Mouse (Mus musculus): ENCODE measurements around the gene Gnat3.

Gnat3 gene

GRCm38 (mm10) chr5:17990618-17991017, 28.3 kb downstream of the Gnat3 start:
- no peaks in the 10 kb centered on the region for H3K9me3 ChIP-seq (ENCODE audit: low read length)
- H3K36me3 ChIP-seq (ENCODE audit: insufficient read depth, low read length), result no peaks in the 10 kb centered on the region
- H3K4me1 ChIP-seq (replicated peaks; ENCODE audit: low read depth, low read length), result no peaks in the 10 kb centered on the region
- no peak for TF ChIP-seq POU5F1 (IDR thresholded peaks at IDR 0.05; ENCODE audit: borderline replicate concordance, low read length)
- TF ChIP-seq CTCF (conservative IDR thresholded peaks at IDR 0.05; ENCODE audit: low read length), result no peak
- no peak for TF ChIP-seq NANOG (IDR thresholded peaks at IDR 0.05; ENCODE audit: borderline replicate concordance, low read length)
- no peak overlapping the region for H3K4me3 ChIP-seq (replicated peaks; ENCODE audit: low read length)
- H3K27me3 ChIP-seq (ENCODE audit: insufficient read depth, low read length), result no peaks in the 10 kb centered on the region

GRCm38 (mm10) chr5:17999570-17999969, 37.2 kb downstream of the Gnat3 start:
- no peaks in the 10 kb centered on the region for H3K36me3 ChIP-seq (ENCODE audit: insufficient read depth, low read length)
- no peaks in the 10 kb centered on the region for H3K27me3 ChIP-seq (ENCODE audit: insufficient read depth, low read length)
- H3K9me3 ChIP-seq (ENCODE audit: low read length), result no peaks in the 10 kb centered on the region
- H3K4me1 ChIP-seq (replicated peaks; ENCODE audit: low read depth, low read length), result no peaks in the 10 kb centered on the region
- no peak for TF ChIP-seq POU5F1 (IDR thresholded peaks at IDR 0.05; ENCODE audit: borderline replicate concordance, low read length)
- no peak for TF ChIP-seq CTCF (conservative IDR thresholded peaks at IDR 0.05; ENCODE audit: low read length)
- no peak overlapping the region for H3K4me3 ChIP-seq (replicated peaks; ENCODE audit: low read length)

GRCm38 (mm10) chr5:18000185-18000584, 37.8 kb downstream of the Gnat3 start:
- Histone ChIP-seq H3K4me1 (replicated peaks; ENCODE audit: low read depth, low read length) (no peaks in the 10 kb centered on the region), H3K36me3 (ENCODE audit: insufficient read depth, low read length) (no peaks in the 10 kb centered on the region), H3K4me3 (replicated peaks; ENCODE audit: low read length) (no peak overlapping the region), H3K9me3 (ENCODE audit: low read length) (0 out of 2 replicates have a peak, but pooled peaks cover 3% of the 10 kb centered on the region), H3K27me3 (ENCODE audit: insufficient read depth, low read length) (no peaks in the 10 kb centered on the region)
- TF ChIP-seq POU5F1 (IDR thresholded peaks at IDR 0.05; ENCODE audit: borderline replicate concordance, low read length) (no peak), NANOG (IDR thresholded peaks at IDR 0.05; ENCODE audit: borderline replicate concordance, low read length) (no peak), CTCF (conservative IDR thresholded peaks at IDR 0.05; ENCODE audit: low read length) (no peak)

GRCm38 (mm10) chr5:18001646-18002045, 39.3 kb downstream of the Gnat3 start:
- H3K27me3 ChIP-seq (ENCODE audit: insufficient read depth, low read length), result no peaks in the 10 kb centered on the region
- no peaks in the 10 kb centered on the region for H3K4me1 ChIP-seq (replicated peaks; ENCODE audit: low read depth, low read length)
- 0 out of 2 replicates have a peak, but pooled peaks cover 6% of the 10 kb centered on the region for H3K9me3 ChIP-seq (ENCODE audit: low read length)
- H3K36me3 ChIP-seq (ENCODE audit: insufficient read depth, low read length), result no peaks in the 10 kb centered on the region
- no peak overlapping the region for H3K4me3 ChIP-seq (replicated peaks; ENCODE audit: low read length)
- no peak for TF ChIP-seq POU5F1 (IDR thresholded peaks at IDR 0.05; ENCODE audit: borderline replicate concordance, low read length)

GRCm38 (mm10) chr5:18003675-18004074, 41.3 kb downstream of the Gnat3 start:
- Histone ChIP-seq H3K4me3 (replicated peaks; ENCODE audit: low read length) (no peak overlapping the region), H3K27me3 (ENCODE audit: insufficient read depth, low read length) (no peaks in the 10 kb centered on the region), H3K9me3 (ENCODE audit: low read length) (0 out of 2 replicates have a peak, but pooled peaks cover 6% of the 10 kb centered on the region), H3K36me3 (ENCODE audit: insufficient read depth, low read length) (no peaks in the 10 kb centered on the region), H3K4me1 (replicated peaks; ENCODE audit: low read depth, low read length) (no peaks in the 10 kb centered on the region)
- TF ChIP-seq NANOG (IDR thresholded peaks at IDR 0.05; ENCODE audit: borderline replicate concordance, low read length) (no peak), CTCF (conservative IDR thresholded peaks at IDR 0.05; ENCODE audit: low read length) (no peak), POU5F1 (IDR thresholded peaks at IDR 0.05; ENCODE audit: borderline replicate concordance, low read length) (no peak)

- H3K4me3 ChIP-seq (replicated peaks; ENCODE audit: low read length), result no peak overlapping the region
- H3K4me1 ChIP-seq (replicated peaks; ENCODE audit: low read depth, low read length), result no peaks in the 10 kb centered on the region
- no peaks in the 10 kb centered on the region for H3K36me3 ChIP-seq (ENCODE audit: insufficient read depth, low read length)
- 0 out of 2 replicates have a peak, but pooled peaks cover 6% of the 10 kb centered on the region for H3K9me3 ChIP-seq (ENCODE audit: low read length)
- no peaks in the 10 kb centered on the region for H3K27me3 ChIP-seq (ENCODE audit: insufficient read depth, low read length)
- TF ChIP-seq CTCF (conservative IDR thresholded peaks at IDR 0.05; ENCODE audit: low read length) (no peak), NANOG (IDR thresholded peaks at IDR 0.05; ENCODE audit: borderline replicate concordance, low read length) (no peak), POU5F1 (IDR thresholded peaks at IDR 0.05; ENCODE audit: borderline replicate concordance, low read length) (no peak)
Measured at GRCm38 (mm10) chr5:18004824-18005611, 42.7 kb downstream of the Gnat3 start.

- no peaks in the 10 kb centered on the region for H3K36me3 ChIP-seq (ENCODE audit: insufficient read depth, low read length)
- no peaks in the 10 kb centered on the region for H3K27me3 ChIP-seq (ENCODE audit: insufficient read depth, low read length)
- no peak for TF ChIP-seq POU5F1 (IDR thresholded peaks at IDR 0.05; ENCODE audit: borderline replicate concordance, low read length)
- no peak for TF ChIP-seq NANOG (IDR thresholded peaks at IDR 0.05; ENCODE audit: borderline replicate concordance, low read length)
- no peak for TF ChIP-seq CTCF (conservative IDR thresholded peaks at IDR 0.05; ENCODE audit: low read length)
- no peaks in the 10 kb centered on the region for H3K4me1 ChIP-seq (replicated peaks; ENCODE audit: low read depth, low read length)
- H3K4me3 ChIP-seq (replicated peaks; ENCODE audit: low read length), result no peak overlapping the region
- H3K9me3 ChIP-seq (ENCODE audit: low read length), result 0 out of 2 replicates have a peak, but pooled peaks cover 6% of the 10 kb centered on the region
Measured at GRCm38 (mm10) chr5:18006157-18006556, 43.8 kb downstream of the Gnat3 start.

GRCm38 (mm10) chr5:18007067-18007466, 44.7 kb downstream of the Gnat3 start:
- H3K27me3 ChIP-seq (ENCODE audit: insufficient read depth, low read length), result no peaks in the 10 kb centered on the region
- TF ChIP-seq CTCF (conservative IDR thresholded peaks at IDR 0.05; ENCODE audit: low read length) (no peak), NANOG (IDR thresholded peaks at IDR 0.05; ENCODE audit: borderline replicate concordance, low read length) (no peak), POU5F1 (IDR thresholded peaks at IDR 0.05; ENCODE audit: borderline replicate concordance, low read length) (no peak)
- H3K4me1 ChIP-seq (replicated peaks; ENCODE audit: low read depth, low read length), result no peaks in the 10 kb centered on the region
- H3K9me3 ChIP-seq (ENCODE audit: low read length), result 0 out of 2 replicates have a peak, but pooled peaks cover 6% of the 10 kb centered on the region
- H3K36me3 ChIP-seq (ENCODE audit: insufficient read depth, low read length), result no peaks in the 10 kb centered on the region
- no peak overlapping the region for H3K4me3 ChIP-seq (replicated peaks; ENCODE audit: low read length)

GRCm38 (mm10) chr5:18010301-18010700, 48.0 kb downstream of the Gnat3 start:
- no peak for TF ChIP-seq CTCF (conservative IDR thresholded peaks at IDR 0.05; ENCODE audit: low read length)
- no peak for TF ChIP-seq POU5F1 (IDR thresholded peaks at IDR 0.05; ENCODE audit: borderline replicate concordance, low read length)
- TF ChIP-seq NANOG (IDR thresholded peaks at IDR 0.05; ENCODE audit: borderline replicate concordance, low read length), result no peak

More at GRCm38 (mm10) chr5:18010301-18010700, 48.0 kb downstream of the Gnat3 start:
- no peaks in the 10 kb centered on the region for H3K4me1 ChIP-seq (replicated peaks; ENCODE audit: low read depth, low read length)
- H3K36me3 ChIP-seq (ENCODE audit: insufficient read depth, low read length), result no peaks in the 10 kb centered on the region
- no peaks in the 10 kb centered on the region for H3K27me3 ChIP-seq (ENCODE audit: insufficient read depth, low read length)
- H3K9me3 ChIP-seq (ENCODE audit: low read length), result 0 out of 2 replicates have a peak, but pooled peaks cover 2% of the 10 kb centered on the region
- no peak overlapping the region for H3K4me3 ChIP-seq (replicated peaks; ENCODE audit: low read length)
